Mouse (Mus musculus) kidney, postnatal 0 days (tissue): ENCODE measurements around the gene Arl9. TPM values are rescaled to one million over a fixed set of nuclear protein-coding genes. Genes with fewer than 3 reads are reported as not detected.
"Not testable (repeated sequence)": the region's sequence is repeated elsewhere in the genome, so short reads cannot be mapped to it uniquely, and the experiment has no call there.

ENCODE experiments used
- ATAC-seq: fragments of 200-750 bp; cut with Nextera tagmentation; replicated peaks from 2 replicates; pipeline ENCODE4 v1.8.0; 2017; ENCODE audit warnings: low read depth, moderate number of reproducible peaks, moderate TSS enrichment, moderate library complexity; ENCODE audit not compliant: low FRiP score
- DNase-seq: peaks from one replicate; pipeline ENCODE4 v3.0.0-alpha.2; 2016; ENCODE audit warnings: low spot score
- H3K27ac ChIP-seq: fragments of 300-500 bp; sonication (generic); 2 replicates; pipeline ENCODE4 v1.5.1; 2014; ENCODE audit warnings: mild to moderate bottlenecking
- H3K27me3 ChIP-seq: fragments of 300-500 bp; sonication (generic); 2 replicates; pipeline ENCODE4 v1.6.1; 2014; ENCODE audit warnings: low read length, mixed read lengths; ENCODE audit not compliant: insufficient read depth
- H3K36me3 ChIP-seq: fragments of 300-500 bp; sonication (generic); 2 replicates; pipeline ENCODE4 v1.6.1; 2014; ENCODE audit warnings: low read length, mixed read lengths; ENCODE audit not compliant: insufficient read depth
- H3K4me1 ChIP-seq: fragments of 300-500 bp; sonication (generic); replicated peaks from 2 replicates; pipeline ENCODE4 v1.6.1; 2014; ENCODE audit warnings: antibody characterized with exemption, low read length, mixed read lengths; ENCODE audit not compliant: insufficient read depth
- H3K4me2 ChIP-seq: fragments of 300-500 bp; sonication (generic); 2 replicates; pipeline ENCODE4 v1.6.1; 2014; ENCODE audit warnings: mild to moderate bottlenecking, low read length, moderate library complexity, mixed read lengths
- H3K4me3 ChIP-seq: fragments of 300-500 bp; sonication (generic); replicated peaks from 2 replicates; pipeline ENCODE4 v1.5.1; 2014; ENCODE audit warnings: low read depth, low read length
- H3K9ac ChIP-seq: fragments of 300-500 bp; sonication (generic); 2 replicates; pipeline ENCODE4 v1.6.1; 2014; ENCODE audit warnings: low read depth, low read length
- H3K9me3 ChIP-seq: fragments of 300-500 bp; sonication (generic); replicated peaks from 2 replicates; pipeline ENCODE4 v1.6.1; 2016; ENCODE audit warnings: low read length, inconsistent platforms, mixed read lengths
- CTCF ChIP-seq: IDR thresholded peaks from 2 replicates; pipeline ENCODE4 v1.5.1; 2016; ENCODE audit warnings: antibody characterized with exemption, low read depth, mild to moderate bottlenecking, moderate library complexity
- WGBS: fragments of 180-500 bp; shearing (Covaris S2); extraction: QIAGEN DNeasy Blood & Tissue Kit; methylation state at CpG from one replicate; pipeline ENCODE4 v1.1.7; 2014; 5-methylcytosine and 5-hydroxymethylcytosine counted together
- polyA plus RNA-seq: library from polyadenylated mRNA; unstranded; fragments of >200 nt; fragmentation: Nextera tagmentation; extraction: Ambion mirVana; gene quantifications from 2 replicates; pipeline ENCODE4 v1.2.1, GENCODE M21; 2015

The Arl9 gene
- polyA plus RNA-seq, 1 experiment from 2014 or later = not detected

DNA sequence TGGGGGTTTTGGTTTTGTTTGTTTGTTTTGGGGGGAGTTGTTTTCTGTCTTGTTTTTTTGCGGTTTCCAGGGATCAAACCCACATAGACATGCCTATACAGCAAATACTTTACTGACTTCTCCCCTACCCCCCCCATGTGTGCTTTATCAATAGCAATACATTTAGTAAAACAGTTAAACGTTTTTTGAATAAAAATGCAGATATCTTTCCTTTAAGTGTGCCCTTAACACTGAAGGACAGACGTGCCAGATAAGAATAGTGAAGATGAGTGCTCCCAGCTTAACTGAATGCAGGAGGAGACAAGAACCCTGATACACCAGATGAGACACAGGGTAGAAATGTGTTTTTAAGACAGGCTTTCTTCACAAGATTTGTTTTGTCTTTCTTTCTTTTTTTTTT lies 7.2 kb downstream of the Arl9 start:
- no peak overlapping the region for H3K9ac ChIP-seq
- no peak overlapping the region for H3K4me2 ChIP-seq
- H3K27me3 ChIP-seq = no peaks in the 10 kb centered on the region
- DNase-seq (no peak), ATAC-seq (no peak)
- WGBS = 66% methylated on average over 3 of the region's 3 CpGs
- H3K4me1 ChIP-seq = no peaks in the 10 kb centered on the region; the same call in 1 of the 2 replicates
- no peak for TF ChIP-seq CTCF
- H3K4me3 ChIP-seq = no peak overlapping the region
- H3K9me3 ChIP-seq = no peaks in the 10 kb centered on the region
- H3K27ac ChIP-seq = no peak overlapping the region
- no peaks in the 10 kb centered on the region for H3K36me3 ChIP-seq

DNA sequence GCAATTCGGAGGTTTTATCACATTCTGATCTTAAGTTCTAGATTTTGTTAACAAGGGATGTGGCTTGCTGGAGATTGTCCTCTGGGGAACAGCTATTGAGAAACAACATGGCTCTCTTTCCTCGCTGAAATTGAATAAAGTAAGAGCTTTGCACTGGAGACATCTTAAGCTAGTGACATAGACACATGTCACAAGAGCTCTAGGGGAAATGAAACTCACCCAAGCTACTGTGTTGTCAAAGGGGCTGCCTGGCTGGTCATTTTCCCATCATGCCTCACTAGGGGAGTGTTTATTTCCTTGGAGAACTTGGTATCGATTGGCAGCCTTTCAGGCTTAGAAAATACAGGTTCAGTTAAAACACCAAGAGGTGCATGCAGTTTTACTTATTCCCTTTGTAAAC lies 9.3 kb downstream of the Arl9 start:
- H3K9me3 ChIP-seq = no peaks in the 10 kb centered on the region
- TF ChIP-seq CTCF = no peak
- H3K36me3 ChIP-seq = no peaks in the 10 kb centered on the region
- 75% methylated on average over 3 of the region's 3 CpGs for WGBS
- H3K4me2 ChIP-seq = no peak overlapping the region
- no peak overlapping the region for H3K27ac ChIP-seq
- no peak overlapping the region for H3K9ac ChIP-seq
- no peaks in the 10 kb centered on the region for H3K27me3 ChIP-seq
- H3K4me1 ChIP-seq = no peaks in the 10 kb centered on the region; the same call in 1 of the 2 replicates
- no peak for DNase-seq
- no peak for ATAC-seq
- H3K4me3 ChIP-seq = no peak overlapping the region

DNA sequence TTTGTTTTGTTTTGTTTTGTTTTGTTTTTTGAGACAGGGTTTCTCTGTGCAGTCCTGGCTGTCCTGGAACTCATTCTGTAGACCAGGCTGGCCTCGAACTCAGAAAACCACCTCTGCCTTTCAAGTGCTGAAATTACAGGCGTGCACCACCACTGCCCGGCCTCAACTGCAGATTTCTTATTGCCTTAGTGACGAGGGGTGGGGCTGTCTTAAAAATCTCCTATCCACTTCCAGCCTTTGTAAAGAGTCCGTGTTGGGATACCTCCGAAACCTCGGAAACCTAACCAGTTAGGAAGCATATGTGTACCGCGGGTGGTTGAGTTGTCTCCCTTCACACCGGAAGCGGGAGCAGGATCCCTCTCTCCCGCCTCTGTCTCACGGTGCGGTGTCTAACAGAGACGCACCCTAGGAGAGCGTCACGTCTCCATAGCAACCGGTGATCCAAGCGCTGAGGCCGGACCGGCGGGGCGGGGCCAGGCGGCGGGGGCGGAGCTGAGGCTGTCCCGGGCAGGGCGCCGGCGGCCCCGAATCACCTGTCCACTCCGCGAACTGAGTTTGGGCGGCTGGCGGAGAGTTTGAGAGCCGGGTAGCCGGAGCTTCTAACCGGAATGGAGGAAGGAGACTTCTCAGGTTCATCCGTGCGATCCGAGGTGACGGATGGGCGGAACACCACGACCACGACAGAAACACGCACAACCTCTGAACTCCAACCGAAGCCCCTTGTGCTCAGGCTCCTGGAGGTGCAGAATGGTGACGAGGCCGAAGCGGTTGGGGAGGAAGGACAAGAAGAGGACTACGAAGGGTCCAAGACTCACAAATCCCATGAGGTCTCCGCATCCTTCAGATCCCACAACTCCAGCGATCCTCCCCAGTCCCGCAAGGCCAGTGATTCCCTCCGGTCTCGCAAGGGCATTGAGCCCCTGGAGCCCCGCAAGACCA lies 12.0 kb downstream of the Arl9 start, which contains the start of gene Thegl:
Thegl (plus strand) TSS at position 480 of the 939 bp plus-strand sequence.
- H3K9me3 ChIP-seq = no peaks in the 10 kb centered on the region
- peak within 1 kb of the TSS; percentile 49 for H3K4me3 ChIP-seq
- H3K9ac ChIP-seq = 0 out of 2 replicates have a peak within 1 kb of the TSS, but pooled peaks have one; percentile 31
- DNase-seq = peak; percentile 84
- peak within 1 kb of the TSS; percentile 87 for H3K4me2 ChIP-seq
- WGBS = 9% methylated on average over 55 of the region's 57 CpGs
- H3K27ac ChIP-seq = no peak within 1 kb of the TSS
- no peaks in the 10 kb centered on the region for H3K36me3 ChIP-seq
- no peaks in the 10 kb centered on the region for H3K27me3 ChIP-seq
- no peaks in the 10 kb centered on the region; the same call in 1 of the 2 replicates for H3K4me1 ChIP-seq
- TF ChIP-seq CTCF = no peak
- peak; percentile 96 for ATAC-seq

DNA sequence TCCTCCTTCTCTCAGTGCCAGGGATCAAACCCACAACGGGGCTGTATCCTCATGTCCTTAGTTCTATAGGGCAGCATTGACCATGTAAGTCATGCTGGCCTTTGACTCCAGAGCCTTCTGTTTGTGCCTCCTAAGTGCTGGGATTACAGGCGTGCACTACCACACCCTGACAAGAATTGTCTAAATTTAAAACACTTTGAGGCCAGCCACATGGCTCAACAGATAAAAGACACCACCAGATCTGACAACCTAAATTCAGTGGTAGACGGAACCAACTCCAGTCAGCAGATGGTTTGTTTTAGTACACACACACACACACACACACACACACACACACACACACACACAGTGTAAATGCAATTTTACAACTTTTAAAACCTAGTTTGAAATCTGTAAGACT lies 24.2 kb downstream of the Arl9 start:
- DNase-seq (no peak), ATAC-seq (no peak)
- Histone ChIP-seq H3K4me3 (no peak overlapping the region), H3K9me3 (no peaks in the 10 kb centered on the region), H3K27ac (no peak overlapping the region), H3K4me1 (no peaks in the 10 kb centered on the region), H3K4me2 (no peak overlapping the region), H3K9ac (no peak overlapping the region), H3K36me3 (no peaks in the 10 kb centered on the region), H3K27me3 (no peaks in the 10 kb centered on the region)
- no peak for TF ChIP-seq CTCF
- WGBS = 65% methylated on average over 3 of the region's 3 CpGs

DNA sequence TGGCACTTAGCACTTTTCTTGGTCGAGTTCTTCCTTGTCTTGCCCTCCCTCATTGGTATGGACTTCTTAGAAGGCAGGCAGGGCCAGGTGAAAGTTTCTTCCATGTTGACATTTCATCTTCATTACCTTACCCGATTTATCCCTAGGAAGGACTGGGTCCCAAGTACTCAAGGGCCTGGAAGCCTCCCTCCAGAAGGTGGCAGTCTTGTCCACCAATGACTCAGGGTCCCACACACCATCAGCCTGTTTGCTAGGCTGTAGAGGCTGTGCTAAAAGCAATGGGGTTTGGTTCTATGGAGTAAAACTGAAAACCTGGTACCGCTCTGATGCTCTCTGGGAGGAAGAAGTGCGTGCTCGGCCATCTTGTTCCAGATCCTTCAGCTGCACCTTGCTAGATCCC lies 25.9 kb downstream of the Arl9 start:
- Histone ChIP-seq H3K27me3 (no peaks in the 10 kb centered on the region), H3K4me2 (no peak overlapping the region), H3K9ac (no peak overlapping the region), H3K27ac (no peak overlapping the region), H3K4me3 (no peak overlapping the region), H3K4me1 (no peaks in the 10 kb centered on the region), H3K9me3 (no peaks in the 10 kb centered on the region), H3K36me3 (no peaks in the 10 kb centered on the region)
- peak; percentile 67 for TF ChIP-seq CTCF
- ATAC-seq (no peak), DNase-seq (peak; percentile 52)
- 82% methylated on average over 5 of the region's 5 CpGs for WGBS

DNA sequence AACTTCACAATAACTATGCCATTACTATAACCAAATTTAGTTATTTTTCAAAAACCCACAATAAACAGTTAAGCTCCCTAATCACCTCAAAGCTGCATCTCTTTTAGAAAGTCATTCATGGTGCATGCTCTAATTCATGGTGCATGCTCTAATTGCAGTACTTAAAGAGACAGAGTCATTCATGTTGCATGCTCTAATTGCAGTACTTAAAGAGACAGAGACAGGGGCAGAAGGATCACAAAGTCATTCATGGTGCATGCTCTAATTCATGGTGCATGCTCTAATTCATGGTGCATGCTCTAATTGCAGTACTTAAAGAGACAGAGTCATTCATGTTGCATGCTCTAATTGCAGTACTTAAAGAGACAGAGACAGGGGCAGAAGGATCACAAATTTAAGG lies 31.2 kb downstream of the Arl9 start:
- H3K4me3 ChIP-seq, ATAC-seq, H3K36me3 ChIP-seq: not testable (repeated sequence)

More for the DNA sequence above, 31.2 kb downstream of the Arl9 start:
- H3K4me1 ChIP-seq, H3K27ac ChIP-seq, H3K9ac ChIP-seq, H3K9me3 ChIP-seq, H3K27me3 ChIP-seq, DNase-seq, H3K4me2 ChIP-seq: not testable (repeated sequence)
